Mouse (Mus musculus) CH12.LX (cell line): ENCODE results near the gene Tmem115. TPM values are rescaled to one million over a fixed set of nuclear protein-coding genes. Genes with fewer than 3 reads are reported as not detected.

Experiments
- DNase-seq: peaks from one replicate; pipeline ENCODE4 v3.0.0-alpha.2; 2013; ENCODE audit errors: extremely low read depth
- H3K27ac ChIP-seq: 2 replicates; pipeline ENCODE4 v1.5.1; 2012; ENCODE audit warnings: low read depth, mild to moderate bottlenecking, control low read depth, moderate library complexity; ENCODE audit not compliant: insufficient read depth
- H3K27me3 ChIP-seq: replicated peaks from 2 replicates; pipeline ENCODE3; 2012; ENCODE audit warnings: inconsistent platforms
- H3K36me3 ChIP-seq, 2 experiments: replicated peaks in 1 of 2; 2 replicates each; pipeline versions ENCODE3 to v1.6.1; 2012; ENCODE audit warnings: inconsistent platforms in 1 of 2, low read length in 1 of 2, mild to moderate bottlenecking in 1 of 2, mixed read lengths in 1 of 2, moderate library complexity in 1 of 2; ENCODE audit not compliant: control insufficient read depth in 1 of 2, insufficient read depth in 1 of 2
- H3K4me1 ChIP-seq, 2 experiments: 2 replicates each; pipeline ENCODE4 v1.6.1; 2012; ENCODE audit warnings: inconsistent platforms in 1 of 2, moderate library complexity in 1 of 2; ENCODE audit not compliant: insufficient read depth in 2 of 2, control insufficient read depth in 1 of 2
- H3K4me2 ChIP-seq: 2 replicates; pipeline ENCODE4 v1.6.1; 2012; ENCODE audit warnings: low read depth, mild to moderate bottlenecking, control low read depth; ENCODE audit not compliant: poor library complexity, insufficient read depth, severe bottlenecking
- H3K4me3 ChIP-seq, 3 experiments: fragments of 150-350 bp in 1 of 3; sonication (generic) in 1 of 3; replicated peaks in 1 of 3; 2 replicates each; pipeline versions ENCODE3 to v1.5.1; 2011 to 2012; ENCODE audit warnings: low read depth in 2 of 3, low read length in 2 of 3, mild to moderate bottlenecking in 2 of 3, moderate library complexity in 2 of 3, control low read depth in 1 of 3, improper control_type of control experiment in 1 of 3, inconsistent platforms in 1 of 3, mixed read lengths in 1 of 3; ENCODE audit not compliant: poor library complexity in 1 of 3
- H3K79me2 ChIP-seq: replicated peaks from 2 replicates; pipeline ENCODE4 v1.6.1; 2012; ENCODE audit warnings: mild to moderate bottlenecking, moderate library complexity; ENCODE audit not compliant: control insufficient read depth, poor library complexity, insufficient read depth, severe bottlenecking; ENCODE audit errors: extremely low read depth
- H3K9ac ChIP-seq: 2 replicates; pipeline ENCODE4 v1.6.1; 2012; ENCODE audit warnings: low read depth, mild to moderate bottlenecking, control low read depth, moderate library complexity; ENCODE audit not compliant: insufficient read depth
- H3K9me3 ChIP-seq: replicated peaks from 2 replicates; pipeline ENCODE3; 2012; ENCODE audit warnings: low read length, inconsistent platforms, mixed read lengths
- BHLHE40 ChIP-seq: IDR thresholded peaks from 2 replicates; pipeline ENCODE4 v1.6.1; 2011; ENCODE audit warnings: mild to moderate bottlenecking, low read depth, low read length, improper control_type of control experiment
- CHD1 ChIP-seq: IDR thresholded peaks from 2 replicates; pipeline ENCODE4 v1.6.1; 2012; ENCODE audit warnings: low read depth, low read length, improper control_type of control experiment, inconsistent platforms
- CHD2 ChIP-seq: IDR thresholded peaks from 2 replicates; pipeline ENCODE4 v1.6.1; 2011; ENCODE audit warnings: low read length, improper control_type of control experiment
- CTCF ChIP-seq, 2 experiments: IDR thresholded peaks in 1 of 2; conservative IDR thresholded peaks in 1 of 2; 2 replicates each; pipeline ENCODE4 v1.5.1; 2011 to 2012; ENCODE audit warnings: low read depth in 2 of 2, low read length in 2 of 2, improper control_type of control experiment in 1 of 2, inconsistent platforms in 1 of 2, mild to moderate bottlenecking in 1 of 2, moderate library complexity in 1 of 2
- E2F4 ChIP-seq: IDR thresholded peaks from 2 replicates; pipeline ENCODE4 v1.6.1; 2011; ENCODE audit warnings: low read depth, low read length, improper control_type of control experiment; ENCODE audit not compliant: insufficient replicate concordance
- ELF1 ChIP-seq: IDR thresholded peaks from 2 replicates; pipeline ENCODE4 v1.6.1; 2014; ENCODE audit warnings: low read depth, mild to moderate bottlenecking, inconsistent platforms, low read length, improper control_type of control experiment
- EP300 ChIP-seq: IDR thresholded peaks from 2 replicates; pipeline ENCODE4 v1.6.1; 2011; ENCODE audit warnings: low read length, improper control_type of control experiment
- ETS1 ChIP-seq: conservative IDR thresholded peaks from 2 replicates; pipeline ENCODE4 v1.6.1; 2012; ENCODE audit warnings: low read depth, mild to moderate bottlenecking, inconsistent platforms, low read length, improper control_type of control experiment, moderate library complexity
- GABPA ChIP-seq: IDR thresholded peaks from 2 replicates; pipeline ENCODE4 v1.6.1; 2012; ENCODE audit warnings: low read depth, low read length, improper control_type of control experiment, inconsistent platforms; ENCODE audit not compliant: insufficient replicate concordance
- HCFC1 ChIP-seq: IDR thresholded peaks from 2 replicates; pipeline ENCODE4 v1.6.1; 2012; ENCODE audit warnings: low read depth, mild to moderate bottlenecking, inconsistent platforms, low read length, improper control_type of control experiment
- IRF4 ChIP-seq: IDR thresholded peaks from 2 replicates; pipeline ENCODE4 v1.6.1; 2014; ENCODE audit warnings: low read depth, mild to moderate bottlenecking, inconsistent platforms, low read length, improper control_type of control experiment
- JUN ChIP-seq: IDR thresholded peaks from 2 replicates; pipeline ENCODE4 v1.6.1; 2011; ENCODE audit warnings: low read depth, mild to moderate bottlenecking, low read length, improper control_type of control experiment, moderate library complexity; ENCODE audit not compliant: insufficient read depth
- JUND ChIP-seq: conservative IDR thresholded peaks from 2 replicates; pipeline ENCODE4 v1.6.1; 2011; ENCODE audit warnings: low read depth, low read length, improper control_type of control experiment
- KAT2A ChIP-seq: IDR thresholded peaks from 2 replicates; pipeline ENCODE4 v1.6.1; 2012; ENCODE audit warnings: low read length, improper control_type of control experiment, inconsistent platforms; ENCODE audit not compliant: insufficient replicate concordance
- MAFK ChIP-seq: IDR thresholded peaks from 2 replicates; pipeline ENCODE4 v1.6.1; 2011; ENCODE audit warnings: low read length, improper control_type of control experiment; ENCODE audit not compliant: insufficient replicate concordance
- MAX ChIP-seq: IDR thresholded peaks from 2 replicates; pipeline ENCODE4 v1.6.1; 2011; ENCODE audit warnings: low read length, improper control_type of control experiment
- MAZ ChIP-seq: IDR thresholded peaks from 2 replicates; pipeline ENCODE4 v1.6.1; 2012; ENCODE audit warnings: low read depth, mild to moderate bottlenecking, inconsistent platforms, low read length, improper control_type of control experiment, moderate library complexity
- MEF2A ChIP-seq: IDR thresholded peaks from 2 replicates; pipeline ENCODE4 v1.6.1; 2014; ENCODE audit warnings: low read depth, mild to moderate bottlenecking, inconsistent platforms, low read length, improper control_type of control experiment, borderline replicate concordance
- MXI1 ChIP-seq: IDR thresholded peaks from 2 replicates; pipeline ENCODE4 v1.6.1; 2011; ENCODE audit warnings: mild to moderate bottlenecking, low read depth, low read length, improper control_type of control experiment
- MYC ChIP-seq: IDR thresholded peaks from 2 replicates; pipeline ENCODE4 v1.6.1; 2011; ENCODE audit warnings: low read depth, mild to moderate bottlenecking, improper control_type of control experiment, low read length
- NELFE ChIP-seq: IDR thresholded peaks from 2 replicates; pipeline ENCODE4 v1.6.1; 2011; ENCODE audit warnings: low read depth, low read length, improper control_type of control experiment
- NRF1 ChIP-seq: IDR thresholded peaks from 2 replicates; pipeline ENCODE4 v1.6.1; 2014; ENCODE audit warnings: low read depth, mild to moderate bottlenecking, inconsistent platforms, low read length, improper control_type of control experiment, moderate library complexity
- PAX5 ChIP-seq: IDR thresholded peaks from 2 replicates; pipeline ENCODE4 v1.6.1; 2012; ENCODE audit warnings: low read length, inconsistent platforms, mixed read lengths
- POLR2A ChIP-seq: IDR thresholded peaks from 2 replicates; pipeline ENCODE4 v1.6.1; 2011; ENCODE audit warnings: low read depth, mild to moderate bottlenecking, improper control_type of control experiment, low read length
- POLR2AphosphoS2 ChIP-seq: IDR thresholded peaks from 2 replicates; pipeline ENCODE4 v1.6.1; 2011; ENCODE audit warnings: low read depth, low read length, improper control_type of control experiment
- RAD21 ChIP-seq: IDR thresholded peaks from 2 replicates; pipeline ENCODE4 v1.6.1; 2011; ENCODE audit warnings: low read depth, mild to moderate bottlenecking, low read length, improper control_type of control experiment, moderate library complexity
- RCOR1 ChIP-seq: conservative IDR thresholded peaks from 2 replicates; pipeline ENCODE4 v1.6.1; 2012; ENCODE audit warnings: low read depth, mild to moderate bottlenecking, inconsistent platforms, low read length, improper control_type of control experiment
- SIN3A ChIP-seq: IDR thresholded peaks from 2 replicates; pipeline ENCODE4 v1.6.1; 2012; ENCODE audit warnings: low read length, improper control_type of control experiment, inconsistent platforms
- SMC3 ChIP-seq: IDR thresholded peaks from 2 replicates; pipeline ENCODE4 v1.6.1; 2011; ENCODE audit warnings: low read depth, low read length, improper control_type of control experiment
- TBP ChIP-seq: conservative IDR thresholded peaks from 2 replicates; pipeline ENCODE4 v1.6.1; 2011; ENCODE audit warnings: low read depth, low read length, improper control_type of control experiment
- TCF12 ChIP-seq: IDR thresholded peaks from 2 replicates; pipeline ENCODE4 v1.6.1; 2014; ENCODE audit warnings: low read depth, mild to moderate bottlenecking, inconsistent platforms, low read length, improper control_type of control experiment
- UBTF ChIP-seq: IDR thresholded peaks from 2 replicates; pipeline ENCODE4 v1.6.1; 2012; ENCODE audit warnings: low read depth, mild to moderate bottlenecking, inconsistent platforms, low read length, improper control_type of control experiment, moderate library complexity
- USF1 ChIP-seq: IDR thresholded peaks from 2 replicates; pipeline ENCODE4 v1.6.1; 2014; ENCODE audit warnings: low read depth, mild to moderate bottlenecking, inconsistent platforms, low read length, improper control_type of control experiment
- USF2 ChIP-seq: conservative IDR thresholded peaks from 2 replicates; pipeline ENCODE4 v1.6.1; 2011; ENCODE audit warnings: low read depth, low read length, improper control_type of control experiment
- ZC3H11A ChIP-seq: IDR thresholded peaks from 2 replicates; pipeline ENCODE4 v1.6.1; 2012; ENCODE audit warnings: low read depth, mild to moderate bottlenecking, inconsistent platforms, low read length, improper control_type of control experiment
- ZKSCAN1 ChIP-seq: IDR thresholded peaks from 2 replicates; pipeline ENCODE4 v1.6.1; 2012; ENCODE audit warnings: low read depth, inconsistent platforms, low read length, improper control_type of control experiment, borderline replicate concordance
- ZMIZ1 ChIP-seq: IDR thresholded peaks from 2 replicates; pipeline ENCODE4 v1.6.1; 2012; ENCODE audit warnings: low read depth, mild to moderate bottlenecking, inconsistent platforms, low read length, improper control_type of control experiment
- ZNF384 ChIP-seq: IDR thresholded peaks from 2 replicates; pipeline ENCODE4 v1.6.1; 2012; ENCODE audit warnings: low read depth, low read length, improper control_type of control experiment, inconsistent platforms
- dilution Hi-C: fragments of 300-500 bp; cut with MboI; formaldehyde crosslinking; loops from 2 replicates; pipeline ENCODE4 v1.14.3; 2020; ENCODE audit warnings: low sequenced_read_pairs; ENCODE audit not compliant: extremely low pct_unique_long_range_greater_than_20kb, extremely low pct_ligation_motif_present
- in situ Hi-C: fragments of 300-500 bp; cut with MboI; formaldehyde crosslinking; loops from 3 replicates; pipeline ENCODE4 v1.14.3; 2019; ENCODE audit warnings: low sequenced_read_pairs, low pct_ligation_motif_present, low pct_unique_long_range_greater_than_20kb, mixed read lengths
- polyA plus RNA-seq: library from polyadenylated mRNA; unstranded; fragments of >175 nt; gene quantifications from 2 replicates; pipeline ENCODE4 v1.2.1, GENCODE M21; 2012; ENCODE audit warnings: low read depth; ENCODE audit not compliant: insufficient read length
- total RNA-seq, 2 experiments: library from RNA; depleted of rRNA; stranded (reverse); fragments of 300-350 nt in 1 of 2; fragments of >200 nt in 1 of 2; gene quantifications; 2 replicates each; pipeline ENCODE4 v1.2.3; 2012 to 2014

The Tmem115 gene
- total and polyA plus RNA-seq, 3 experiments = 12.6 to 17.9 (median 13.0) TPM

GRCm38 (mm10) chr9:107554319-107554825 is 20.6 kb downstream of the Tmem115 start:
- peak overlapping the region; percentile 82 for H3K27ac ChIP-seq
- in situ Hi-C loops = no loop called here
- peak overlapping the region; percentile 69 to 91 (median 83) for H3K4me3 ChIP-seq
- H3K4me1 ChIP-seq = peaks cover 10 to 30% of the 10 kb centered on the region in 2 experiments
- DNase-seq = peak; percentile 97
- peaks cover 26 to 46% of the 10 kb centered on the region in 2 experiments for H3K36me3 ChIP-seq
- peak overlapping the region; percentile 77 for H3K9ac ChIP-seq
- H3K27me3 ChIP-seq = no peaks in the 10 kb centered on the region
- dilution Hi-C loops = no loop called here
- H3K4me2 ChIP-seq = peak overlapping the region; percentile 77; the same call in 1 of the 2 replicates
- no peak for TF ChIP-seq RAD21
- no peak for TF ChIP-seq UBTF
- TF ChIP-seq USF2 = no peak
- TF ChIP-seq MAZ = peak; percentile 80; the same call in 1 of the 2 replicates
- TF ChIP-seq GABPA = no peak
- peak; percentile 42 for TF ChIP-seq HCFC1
- no peak for TF ChIP-seq USF1
- TF ChIP-seq MEF2A = peak; percentile 6; the same call in 1 of the 2 replicates
- no peak for TF ChIP-seq JUND
- TF ChIP-seq MXI1 = peak; percentile 92
- peak; percentile 83 for TF ChIP-seq BHLHE40
- TF ChIP-seq JUN = peak; percentile 80
- TF ChIP-seq ZC3H11A = no peak
- no peak for TF ChIP-seq CHD2
- TF ChIP-seq POLR2AphosphoS2 = peak; percentile 85
- peak; percentile 71 for TF ChIP-seq MYC
- no peak for TF ChIP-seq CHD1
- 0 out of 2 replicates have a peak, but pooled peaks have one; percentile 48 for TF ChIP-seq E2F4
- 0 out of 2 replicates have a peak, but pooled peaks have one; percentile 12 for TF ChIP-seq KAT2A
- TF ChIP-seq RCOR1 = no peak
- TF ChIP-seq ELF1 = peak; percentile 90
- TF ChIP-seq ETS1 = peak; percentile 49; the same call in 1 of the 2 replicates
- no peak for TF ChIP-seq ZKSCAN1
- TF ChIP-seq ZMIZ1 = peak; percentile 74
- peak; percentile 93 for TF ChIP-seq POLR2A
- no peak for TF ChIP-seq CTCF (conservative IDR thresholded peaks at IDR 0.05 in 1 of 2, IDR thresholded peaks at IDR 0.05 in 1 of 2; ENCODE audit: low read depth in 2 of 2, low read length in 2 of 2)
- TF ChIP-seq SIN3A = peak; percentile 77
- TF ChIP-seq PAX5 = no peak
- TF ChIP-seq IRF4 = no peak; the same call in 1 of the 2 replicates
- TF ChIP-seq TBP = no peak
- TF ChIP-seq MAFK = no peak
- TF ChIP-seq NELFE = peak; percentile 77
- TF ChIP-seq NRF1 = peak; percentile 88
- TF ChIP-seq EP300 = no peak
- TF ChIP-seq ZNF384 = no peak
- peak; percentile 91 for TF ChIP-seq MAX
- TF ChIP-seq SMC3 = no peak
- TF ChIP-seq TCF12 = peak; percentile 77
- TF ChIP-seq, all 38 proteins: peak for 19
- peaks cover 29% of the 10 kb centered on the region for H3K79me2 ChIP-seq
- H3K9me3 ChIP-seq = no peaks in the 10 kb centered on the region
